Comparison of ENCODE assay signal across 8 mouse cellular contexts in genomic region chr3:135423608-135424212, GRCm38 (mm10). TPM values are rescaled to one million over a fixed set of nuclear protein-coding genes. Genes with fewer than 3 reads are reported as not detected.
DNase-seq lines count a peak whose midpoint lies in the region; ATAC-seq and TF ChIP-seq lines count a peak whose summit lies in the region.

Gene Cisd2, minus strand, starts transcription at chr3:135423925.

- peak; percentile 12; the same call in 1 of the 2 replicates for ATAC-seq in embryonic facial prominence, embryonic 11.5 days (replicated peaks; ENCODE audit: insufficient number of reproducible peaks, low FRiP score, low TSS enrichment, low read depth)
- no peak; the same call in 1 of the 2 replicates for ATAC-seq in heart, embryonic 13.5 days (ENCODE audit: extremely low read depth, insufficient number of reproducible peaks, low FRiP score, low TSS enrichment)
- peak; percentile 21 for ATAC-seq in megakaryocyte-erythroid progenitor cell, adult 5-6 weeks (replicated peaks; ENCODE audit: low FRiP score, low TSS enrichment, poor library complexity, severe bottlenecking)

- no peaks in the 10 kb centered on the region for H3K27me3 ChIP-seq in CH12.LX (replicated peaks)
- H3K27me3 ChIP-seq in embryonic facial prominence, embryonic 11.5 days (ENCODE audit: control insufficient read depth, insufficient read depth, low read length): no peaks in the 10 kb centered on the region
- no peaks in the 10 kb centered on the region for H3K27me3 ChIP-seq in heart, embryonic 13.5 days (replicated peaks)

- peaks cover 0 to 11% of the 10 kb centered on the region in 2 experiments for H3K36me3 ChIP-seq in CH12.LX (replicated peaks in 1 of 2; ENCODE audit: control insufficient read depth in 1 of 2, insufficient read depth in 1 of 2, low read length in 1 of 2)
- H3K36me3 ChIP-seq in embryonic facial prominence, embryonic 11.5 days (replicated peaks; ENCODE audit: control insufficient read depth, insufficient read depth, low read depth, low read length): no peaks in the 10 kb centered on the region
- peaks cover 14% of the 10 kb centered on the region for H3K36me3 ChIP-seq in heart, embryonic 13.5 days

- H3K4me2 ChIP-seq in CH12.LX (ENCODE audit: insufficient read depth, low read depth, poor library complexity, severe bottlenecking): peak within 1 kb of the TSS; percentile 99
- H3K4me2 ChIP-seq in embryonic facial prominence, embryonic 11.5 days (ENCODE audit: low read depth, low read length): peak within 1 kb of the TSS; percentile 53
- H3K4me2 ChIP-seq in heart, embryonic 13.5 days: peak within 1 kb of the TSS; percentile 82

- dilution Hi-C loops in CH12.LX (cut with MboI; ENCODE audit: extremely low pct_ligation_motif_present, extremely low pct_unique_long_range_greater_than_20kb, low sequenced_read_pairs): no loop called here

- TF ChIP-seq EP300 in CH12.LX (IDR thresholded peaks at IDR 0.05; ENCODE audit: low read length): 0 out of 2 replicates have a peak, but pooled peaks have one; percentile 5

- H3K4me1 ChIP-seq in CH12.LX (ENCODE audit: control insufficient read depth in 1 of 2, insufficient read depth in 2 of 2): peaks cover 3 to 54% of the 10 kb centered on the region in 2 experiments; a peak in 3 of 4 replicates
- no peaks in the 10 kb centered on the region for H3K4me1 ChIP-seq in embryonic facial prominence, embryonic 11.5 days (ENCODE audit: control insufficient read depth, insufficient read depth, low read length)
- H3K4me1 ChIP-seq in heart, embryonic 13.5 days: peaks cover 24% of the 10 kb centered on the region

- no peaks in the 10 kb centered on the region for H3K9me3 ChIP-seq in CH12.LX (replicated peaks; ENCODE audit: low read length)
- no peaks in the 10 kb centered on the region for H3K9me3 ChIP-seq in embryonic facial prominence, embryonic 11.5 days (replicated peaks; ENCODE audit: control insufficient read depth, low read length)
- no peaks in the 10 kb centered on the region for H3K9me3 ChIP-seq in heart, embryonic 13.5 days

- WGBS in embryonic facial prominence, embryonic 11.5 days: 3% methylated on average over 8 of the region's 8 CpGs
- 2% methylated on average over 8 of the region's 8 CpGs for WGBS in heart, embryonic 13.5 days

- in situ Hi-C loops in CH12.LX (cut with MboI; ENCODE audit: low pct_ligation_motif_present, low pct_unique_long_range_greater_than_20kb, low sequenced_read_pairs): no loop called here

- H3K9ac ChIP-seq in CH12.LX (ENCODE audit: insufficient read depth, low read depth): peak within 1 kb of the TSS; percentile 72
- peak within 1 kb of the TSS; percentile 84 for H3K9ac ChIP-seq in embryonic facial prominence, embryonic 11.5 days (replicated peaks; ENCODE audit: low read length)
- H3K9ac ChIP-seq in heart, embryonic 13.5 days: peak within 1 kb of the TSS; percentile 91

- peak within 1 kb of the TSS; percentile 62 to 82 (median 76) for H3K4me3 ChIP-seq in CH12.LX (replicated peaks in 1 of 3; ENCODE audit: low read depth in 2 of 3, low read length in 2 of 3, poor library complexity in 1 of 3)
- peak within 1 kb of the TSS; percentile 68 for H3K4me3 ChIP-seq in embryonic facial prominence, embryonic 11.5 days (ENCODE audit: low read depth, low read length)
- peak within 1 kb of the TSS; percentile 80 for H3K4me3 ChIP-seq in heart, embryonic 13.5 days

- no peak; the same call in 1 of the 2 replicates for TF ChIP-seq POLR2A in CH12.LX (IDR thresholded peaks at IDR 0.05; ENCODE audit: low read depth, low read length)

- DNase-seq in 3T3-L1 (ENCODE audit: low read depth, low spot score) (peak; percentile 52), CH12.LX (ENCODE audit: extremely low read depth) (no peak)
- no peak for DNase-seq in embryonic facial prominence, embryonic 11.5 days (ENCODE audit: low spot score)
- DNase-seq in kidney, postnatal 14 days: peak; percentile 45
- no peak for DNase-seq in embryo, embryonic 9.5 days (ENCODE audit: extremely low spot score)
- DNase-seq in cerebellum, adult 11 months: no peak

- no peak for TF ChIP-seq CTCF in CH12.LX (conservative IDR thresholded peaks at IDR 0.05 in 1 of 2, IDR thresholded peaks at IDR 0.05 in 1 of 2; ENCODE audit: low read depth in 2 of 2, low read length in 2 of 2)

- peak within 1 kb of the TSS; percentile 89 for H3K27ac ChIP-seq in CH12.LX (ENCODE audit: insufficient read depth, low read depth)
- H3K27ac ChIP-seq in embryonic facial prominence, embryonic 11.5 days (replicated peaks; ENCODE audit: low read depth, low read length): peak within 1 kb of the TSS; percentile 87
- H3K27ac ChIP-seq in heart, embryonic 13.5 days (replicated peaks): peak within 1 kb of the TSS; percentile 98

- TF ChIP-seq RAD21 in CH12.LX (IDR thresholded peaks at IDR 0.05; ENCODE audit: low read depth, low read length): no peak

- H3K79me2 ChIP-seq in CH12.LX (replicated peaks; ENCODE audit: control insufficient read depth, extremely low read depth, insufficient read depth, poor library complexity, severe bottlenecking): peaks cover 60% of the 10 kb centered on the region

TF ChIP-seq in CH12.LX, 34 proteins besides CTCF, POLR2A, EP300 and RAD21:
- TF ChIP-seq IRF4 (IDR thresholded peaks at IDR 0.05; ENCODE audit: low read depth, low read length) (peak; percentile 37; the same call in 1 of the 2 replicates), NELFE (IDR thresholded peaks at IDR 0.05; ENCODE audit: low read depth, low read length) (no peak), ELF1 (IDR thresholded peaks at IDR 0.05; ENCODE audit: low read depth, low read length) (no peak), KAT2A (IDR thresholded peaks at IDR 0.05; ENCODE audit: insufficient replicate concordance, low read length) (0 out of 2 replicates have a peak, but pooled peaks have one; percentile 25), RCOR1 (conservative IDR thresholded peaks at IDR 0.05; ENCODE audit: low read depth, low read length) (0 out of 2 replicates have a peak, but pooled peaks have one; percentile 29), USF2 (conservative IDR thresholded peaks at IDR 0.05; ENCODE audit: low read depth, low read length) (no peak), POLR2AphosphoS2 (IDR thresholded peaks at IDR 0.05; ENCODE audit: low read depth, low read length) (no peak), HCFC1 (IDR thresholded peaks at IDR 0.05; ENCODE audit: low read depth, low read length) (0 out of 2 replicates have a peak, but pooled peaks have one; percentile 41), MEF2A (IDR thresholded peaks at IDR 0.05; ENCODE audit: borderline replicate concordance, low read depth, low read length) (no peak), SMC3 (IDR thresholded peaks at IDR 0.05; ENCODE audit: low read depth, low read length) (no peak; the same call in 1 of the 2 replicates), MAX (IDR thresholded peaks at IDR 0.05; ENCODE audit: low read length) (no peak; the same call in none of the 2 replicates), JUN (IDR thresholded peaks at IDR 0.05; ENCODE audit: insufficient read depth, low read depth, low read length) (no peak), UBTF (IDR thresholded peaks at IDR 0.05; ENCODE audit: low read depth, low read length) (no peak), JUND (conservative IDR thresholded peaks at IDR 0.05; ENCODE audit: low read depth, low read length) (0 out of 2 replicates have a peak, but pooled peaks have one; percentile 17), USF1 (IDR thresholded peaks at IDR 0.05; ENCODE audit: low read depth, low read length) (no peak), ZMIZ1 (IDR thresholded peaks at IDR 0.05; ENCODE audit: low read depth, low read length) (no peak), ZKSCAN1 (IDR thresholded peaks at IDR 0.05; ENCODE audit: borderline replicate concordance, low read depth, low read length) (no peak), CHD1 (IDR thresholded peaks at IDR 0.05; ENCODE audit: low read depth, low read length) (peak; percentile 96), MAZ (IDR thresholded peaks at IDR 0.05; ENCODE audit: low read depth, low read length) (0 out of 2 replicates have a peak, but pooled peaks have one; percentile 8), NRF1 (IDR thresholded peaks at IDR 0.05; ENCODE audit: low read depth, low read length) (no peak), GABPA (IDR thresholded peaks at IDR 0.05; ENCODE audit: insufficient replicate concordance, low read depth, low read length) (no peak), E2F4 (IDR thresholded peaks at IDR 0.05; ENCODE audit: insufficient replicate concordance, low read depth, low read length) (no peak), TCF12 (IDR thresholded peaks at IDR 0.05; ENCODE audit: low read depth, low read length) (no peak), SIN3A (IDR thresholded peaks at IDR 0.05; ENCODE audit: low read length) (peak; percentile 96), TBP (conservative IDR thresholded peaks at IDR 0.05; ENCODE audit: low read depth, low read length) (0 out of 2 replicates have a peak, but pooled peaks have one; percentile 61), ETS1 (conservative IDR thresholded peaks at IDR 0.05; ENCODE audit: low read depth, low read length) (0 out of 2 replicates have a peak, but pooled peaks have one; percentile 7), ZNF384 (IDR thresholded peaks at IDR 0.05; ENCODE audit: low read depth, low read length) (peak; percentile 92), MXI1 (IDR thresholded peaks at IDR 0.05; ENCODE audit: low read depth, low read length) (peak; percentile 83), MAFK (IDR thresholded peaks at IDR 0.05; ENCODE audit: insufficient replicate concordance, low read length) (no peak), ZC3H11A (IDR thresholded peaks at IDR 0.05; ENCODE audit: low read depth, low read length) (no peak), MYC (IDR thresholded peaks at IDR 0.05; ENCODE audit: low read depth, low read length) (0 out of 2 replicates have a peak, but pooled peaks have one; percentile 7), CHD2 (IDR thresholded peaks at IDR 0.05; ENCODE audit: low read length) (peak; percentile 22; the same call in 1 of the 2 replicates), PAX5 (IDR thresholded peaks at IDR 0.05; ENCODE audit: low read length) (no peak), BHLHE40 (IDR thresholded peaks at IDR 0.05; ENCODE audit: low read depth, low read length) (0 out of 2 replicates have a peak, but pooled peaks have one; percentile 6)

RNA-seq across cellular contexts. Expression of gene Cisd2, which starts in this region (rescaled TPM):
- total RNA-seq in CH12.LX (2012; rRNA removed): 36.4 and 39.4 TPM in 2 replicates
- 62.0 and 70.8 TPM in 2 replicates for total RNA-seq in CH12.LX (2014; rRNA removed)
- 58.2 and 65.5 TPM in 2 replicates for polyA plus RNA-seq in CH12.LX (2012; ENCODE audit: insufficient read length, low read depth)
- 59.1 and 62.8 TPM in 2 replicates for polyA plus RNA-seq in embryonic facial prominence, embryonic 11.5 days (2014; fragmentation: Nextera tagmentation; extraction: Ambion mirVana)
- polyA plus RNA-seq in heart, embryonic 13.5 days (2015; fragmentation: Nextera tagmentation; extraction: Ambion mirVana): 45.3 and 52.7 TPM in 2 replicates
- 45.4 and 46.4 TPM in 2 replicates for total RNA-seq in megakaryocyte-erythroid progenitor cell, adult 5-6 weeks (2014; fragmentation: Nextera tagmentation)
- 41.5 and 44.2 TPM in 2 replicates for total RNA-seq in megakaryocyte-erythroid progenitor cell, adult 5-6 weeks (2017)

Comparison
In these comparisons a context has a peak if more than half of its experiments do, and no peak if none do; other contexts are left out.
1. DNase-seq: peak in 3T3-L1 (single experiment) and kidney, postnatal 14 days (single experiment); none in CH12.LX (single experiment), embryonic facial prominence, embryonic 11.5 days (single experiment), embryo, embryonic 9.5 days (single experiment) and cerebellum, adult 11 months (single experiment).
2. Peak in every context shown above with its lines, with median percentiles within 50 percentile points of each other: H3K27ac ChIP-seq, H3K4me2 ChIP-seq, H3K4me3 ChIP-seq and H3K9ac ChIP-seq.